Mouse (Mus musculus) hindbrain, postnatal 0 days (tissue): ENCODE measurements around the gene Usp18. TPM values are rescaled to one million over a fixed set of nuclear protein-coding genes. Genes with fewer than 3 reads are reported as not detected.

ENCODE experiments used
- ATAC-seq: fragments of 200-750 bp; cut with Nextera tagmentation; 2 replicates; pipeline ENCODE4 v1.8.0; 2017; ENCODE audit warnings: mild to moderate bottlenecking, moderate TSS enrichment, moderate library complexity
- DNase-seq: peaks from one replicate; pipeline ENCODE4 v3.0.0-alpha.2; 2015; ENCODE audit warnings: low spot score
- H3K27ac ChIP-seq: fragments of 300-500 bp; sonication (generic); 2 replicates; pipeline ENCODE4 v1.5.1; 2014; ENCODE audit warnings: mild to moderate bottlenecking
- H3K27me3 ChIP-seq: fragments of 300-500 bp; sonication (generic); 2 replicates; pipeline ENCODE4 v1.6.1; 2014; ENCODE audit warnings: low read length, mixed read lengths; ENCODE audit not compliant: insufficient read depth
- H3K36me3 ChIP-seq: fragments of 300-500 bp; sonication (generic); 2 replicates; pipeline ENCODE4 v1.6.1; 2014; ENCODE audit warnings: low read length, mixed read lengths; ENCODE audit not compliant: insufficient read depth
- H3K4me1 ChIP-seq: fragments of 300-500 bp; sonication (generic); 2 replicates; pipeline ENCODE4 v1.6.1; 2014; ENCODE audit warnings: antibody characterized with exemption, low read length, mixed read lengths; ENCODE audit not compliant: insufficient read depth
- H3K4me2 ChIP-seq: fragments of 300-500 bp; sonication (generic); 2 replicates; pipeline ENCODE4 v1.6.1; 2014; ENCODE audit warnings: low read depth, mild to moderate bottlenecking, low read length, moderate library complexity, mixed read lengths
- H3K4me3 ChIP-seq: fragments of 300-500 bp; sonication (generic); 2 replicates; pipeline ENCODE4 v1.5.1; 2014; ENCODE audit warnings: low read length
- H3K9ac ChIP-seq: fragments of 300-500 bp; sonication (generic); replicated peaks from 2 replicates; pipeline ENCODE4 v1.6.1; 2014; ENCODE audit warnings: mild to moderate bottlenecking, low read length, moderate library complexity, mixed read lengths
- H3K9me3 ChIP-seq: fragments of 300-500 bp; sonication (generic); 2 replicates; pipeline ENCODE4 v1.6.1; 2016; ENCODE audit warnings: low read length, mixed read lengths
- CTCF ChIP-seq: IDR thresholded peaks from 2 replicates; pipeline ENCODE4 v1.5.1; 2016; ENCODE audit warnings: antibody characterized with exemption, control low read depth, low read depth
- WGBS: fragments of 180-500 bp; shearing (Covaris S2); extraction: QIAGEN DNeasy Blood & Tissue Kit; methylation state at CpG from one replicate; pipeline ENCODE4 v1.1.7; 2014; 5-methylcytosine and 5-hydroxymethylcytosine counted together
- polyA plus RNA-seq: library from polyadenylated mRNA; unstranded; fragments of >200 nt; fragmentation: Nextera tagmentation; extraction: Ambion mirVana; gene quantifications from 2 replicates; pipeline ENCODE4 v1.2.1, GENCODE M21; 2015
- total RNA-seq: library from RNA; depleted of rRNA; stranded (reverse); fragments of >200 nt; gene quantifications from 2 replicates; pipeline ENCODE4 v1.2.3, GENCODE M21; 2014

Gene Usp18
- total and polyA plus RNA-seq, 2 experiments from 2014 or later = 2.7 to 3.2 TPM

DNA sequence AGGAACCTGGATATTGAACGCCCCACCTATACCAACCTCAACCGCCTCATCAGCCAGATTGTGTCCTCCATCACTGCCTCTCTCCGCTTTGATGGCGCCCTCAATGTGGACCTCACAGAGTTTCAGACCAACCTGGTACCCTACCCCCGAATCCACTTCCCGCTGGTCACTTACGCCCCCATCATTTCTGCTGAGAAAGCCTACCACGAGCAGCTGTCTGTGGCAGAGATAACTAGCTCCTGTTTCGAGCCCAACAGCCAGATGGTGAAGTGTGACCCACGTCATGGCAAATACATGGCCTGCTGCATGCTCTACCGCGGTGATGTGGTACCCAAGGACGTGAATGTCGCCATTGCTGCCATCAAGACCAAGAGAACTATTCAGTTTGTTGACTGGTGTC is 22.7 kb upstream of the Usp18 start:
- Histone ChIP-seq H3K4me2 (no peak overlapping the region), H3K27ac (no peak overlapping the region), H3K4me3 (no peak overlapping the region), H3K27me3 (no peaks in the 10 kb centered on the region), H3K36me3 (no peaks in the 10 kb centered on the region), H3K4me1 (no peaks in the 10 kb centered on the region), H3K9me3 (no peaks in the 10 kb centered on the region), H3K9ac (no peak overlapping the region)
- no peak for DNase-seq
- no peak for TF ChIP-seq CTCF
- ATAC-seq = no peak
- 96% methylated on average over 14 of the region's 14 CpGs for WGBS

DNA sequence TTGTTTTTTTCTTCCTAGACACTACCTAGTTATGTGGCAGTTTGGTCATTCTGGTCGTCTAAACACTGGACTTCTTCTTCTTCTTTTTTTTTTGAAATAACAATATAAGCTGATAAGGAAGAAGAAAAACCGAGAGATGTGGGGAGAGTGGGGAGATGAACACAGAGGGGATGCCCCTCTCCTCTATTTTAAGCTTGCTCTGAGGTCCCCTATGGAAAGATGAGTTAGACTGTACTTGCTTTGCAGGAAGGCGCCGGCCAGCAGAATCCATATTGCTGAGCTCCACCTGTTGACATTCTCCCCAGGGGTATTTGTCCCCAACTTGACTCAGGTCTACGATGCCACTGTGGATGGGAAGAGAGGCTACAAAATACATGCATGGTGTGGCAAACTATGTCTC is 21.6 kb upstream of the Usp18 start:
- no peak overlapping the region for H3K9ac ChIP-seq
- WGBS = 68% methylated on average over 5 of the region's 5 CpGs
- H3K9me3 ChIP-seq = no peaks in the 10 kb centered on the region
- no peak for TF ChIP-seq CTCF
- ATAC-seq (no peak), DNase-seq (no peak)
- no peaks in the 10 kb centered on the region for H3K4me1 ChIP-seq
- no peaks in the 10 kb centered on the region for H3K36me3 ChIP-seq
- no peak overlapping the region for H3K4me3 ChIP-seq
- no peaks in the 10 kb centered on the region for H3K27me3 ChIP-seq
- no peak overlapping the region for H3K27ac ChIP-seq
- H3K4me2 ChIP-seq = no peak overlapping the region

DNA sequence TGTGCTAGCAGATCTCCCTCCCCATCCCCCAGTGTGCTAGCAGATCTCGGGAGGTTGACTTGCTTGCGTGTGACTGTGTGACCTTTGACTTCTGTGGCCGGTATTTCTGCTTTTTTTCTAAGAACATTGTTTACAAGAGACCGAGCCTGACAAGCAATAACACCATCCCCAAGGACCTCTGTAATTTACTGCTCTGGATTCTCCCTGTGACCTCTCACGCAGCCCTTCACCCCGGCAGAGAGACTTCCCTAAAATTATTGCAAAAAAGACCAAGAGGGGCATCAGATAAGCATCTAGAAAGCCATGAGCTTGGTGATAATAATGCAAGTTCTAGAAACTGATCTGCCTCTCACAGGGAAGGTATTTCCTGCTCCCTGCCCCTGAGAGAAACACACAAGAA is 20.7 kb upstream of the Usp18 start:
- H3K4me1 ChIP-seq = no peaks in the 10 kb centered on the region
- no peaks in the 10 kb centered on the region for H3K36me3 ChIP-seq
- no peak for ATAC-seq
- no peaks in the 10 kb centered on the region for H3K27me3 ChIP-seq
- no peak overlapping the region for H3K4me2 ChIP-seq
- H3K9ac ChIP-seq = no peak overlapping the region
- no peak overlapping the region for H3K4me3 ChIP-seq
- no peak for DNase-seq
- TF ChIP-seq CTCF = no peak
- WGBS = 46% methylated on average over 6 of the region's 6 CpGs
- no peak overlapping the region for H3K27ac ChIP-seq
- H3K9me3 ChIP-seq = no peaks in the 10 kb centered on the region

DNA sequence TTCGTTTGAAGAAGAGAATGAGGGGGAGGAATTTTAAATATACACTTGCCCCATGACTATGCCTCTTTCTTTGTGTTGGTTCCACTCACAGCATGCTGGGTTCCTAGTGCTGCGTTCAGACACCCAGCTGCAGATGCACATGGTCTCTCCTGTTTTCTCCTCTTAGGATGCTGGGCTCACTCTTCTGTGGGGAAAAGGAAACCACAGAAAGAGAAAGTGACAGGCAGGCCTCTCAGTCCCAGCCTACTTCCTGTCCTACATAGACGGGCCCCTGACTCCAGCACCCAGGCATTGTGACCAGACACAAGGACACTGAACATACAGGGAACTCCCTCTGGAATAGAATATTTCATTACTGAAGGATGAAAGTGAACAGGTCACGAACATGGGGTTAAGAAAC is 19.7 kb upstream of the Usp18 start:
- Histone ChIP-seq H3K27ac (no peak overlapping the region), H3K4me2 (no peak overlapping the region), H3K4me1 (no peaks in the 10 kb centered on the region), H3K9ac (no peak overlapping the region), H3K27me3 (no peaks in the 10 kb centered on the region), H3K4me3 (no peak overlapping the region), H3K36me3 (no peaks in the 10 kb centered on the region), H3K9me3 (no peaks in the 10 kb centered on the region)
- ATAC-seq (no peak), DNase-seq (no peak)
- 66% methylated on average over 4 of the region's 4 CpGs for WGBS
- TF ChIP-seq CTCF = no peak

DNA sequence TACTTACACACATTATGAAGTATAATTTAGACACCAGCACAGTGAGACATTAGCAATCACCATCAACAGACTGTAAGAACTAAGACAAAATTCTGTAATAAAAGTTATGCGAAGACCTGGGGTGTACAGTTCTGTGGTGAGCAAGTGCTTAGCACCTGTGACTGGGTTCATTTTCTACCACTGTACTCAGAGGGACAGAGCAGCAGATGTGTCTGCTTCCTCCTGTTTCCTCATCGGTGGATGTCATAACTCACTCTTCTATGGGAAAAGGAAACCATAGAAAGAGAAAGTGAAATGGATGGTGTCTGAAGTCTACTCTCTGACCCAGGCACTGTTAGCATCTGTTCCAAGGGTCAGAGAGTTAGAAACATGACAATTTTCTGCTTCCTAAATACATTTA is 19.0 kb upstream of the Usp18 start:
- no peak for TF ChIP-seq CTCF
- Histone ChIP-seq H3K9me3 (no peaks in the 10 kb centered on the region), H3K4me1 (no peaks in the 10 kb centered on the region), H3K4me3 (no peak overlapping the region), H3K27ac (no peak overlapping the region), H3K27me3 (no peaks in the 10 kb centered on the region), H3K9ac (no peak overlapping the region), H3K36me3 (no peaks in the 10 kb centered on the region), H3K4me2 (no peak overlapping the region)
- WGBS = 100% methylated on average over 2 of the region's 2 CpGs
- DNase-seq (no peak), ATAC-seq (no peak)

DNA sequence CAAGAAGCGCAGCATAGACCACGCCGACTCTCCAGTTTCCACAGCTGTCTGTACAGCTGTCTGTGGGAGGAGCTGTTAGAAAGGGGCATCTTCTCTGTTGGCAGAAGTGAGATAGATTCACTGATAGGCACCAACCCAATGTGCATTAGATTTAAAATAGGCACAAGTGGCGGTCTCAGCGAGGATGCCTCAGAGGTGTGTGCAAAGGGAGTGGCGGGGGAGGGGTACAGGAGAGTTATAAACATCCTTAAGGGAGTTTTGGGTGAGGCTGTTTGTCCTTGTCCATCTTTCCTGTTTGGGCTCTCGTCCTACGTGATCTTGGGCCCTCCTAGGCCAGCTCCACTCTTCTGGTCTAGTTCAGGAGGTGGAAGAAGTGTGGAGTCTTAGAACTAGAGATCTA is 17.3 kb upstream of the Usp18 start:
- WGBS = 81% methylated on average over 8 of the region's 8 CpGs
- Histone ChIP-seq H3K4me2 (no peak overlapping the region), H3K4me1 (no peaks in the 10 kb centered on the region), H3K36me3 (no peaks in the 10 kb centered on the region), H3K27me3 (no peaks in the 10 kb centered on the region), H3K9ac (no peak overlapping the region), H3K4me3 (no peak overlapping the region), H3K27ac (no peak overlapping the region), H3K9me3 (no peaks in the 10 kb centered on the region)
- ATAC-seq = no peak
- DNase-seq = no peak
- TF ChIP-seq CTCF = no peak

DNA sequence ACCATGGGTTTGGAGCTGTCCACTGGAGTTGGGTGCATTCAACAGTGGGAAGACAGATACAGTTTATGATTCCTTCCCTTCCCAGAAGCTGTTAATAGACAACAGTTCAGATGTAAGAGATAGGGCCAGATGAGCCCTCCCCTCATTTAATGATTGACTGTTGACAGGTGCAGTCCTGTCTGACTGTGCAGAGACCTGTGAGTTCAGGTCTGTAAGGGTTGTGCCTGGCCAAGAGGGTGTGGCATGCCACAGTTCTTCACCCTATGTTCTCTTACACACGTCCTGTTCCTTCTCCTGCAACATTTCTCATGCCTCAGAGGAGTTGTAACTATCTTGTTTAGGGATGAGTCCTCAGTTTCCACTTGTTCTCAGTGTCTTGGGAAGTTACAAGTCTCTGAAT is 13.1 kb upstream of the Usp18 start:
- no peaks in the 10 kb centered on the region for H3K27me3 ChIP-seq
- no peak overlapping the region for H3K9ac ChIP-seq
- WGBS = 69% methylated on average over 1 of the region's 1 CpGs
- no peaks in the 10 kb centered on the region for H3K9me3 ChIP-seq
- DNase-seq (no peak), ATAC-seq (no peak)
- no peak overlapping the region for H3K27ac ChIP-seq
- no peak overlapping the region for H3K4me3 ChIP-seq
- TF ChIP-seq CTCF = no peak
- no peaks in the 10 kb centered on the region for H3K4me1 ChIP-seq
- no peak overlapping the region for H3K4me2 ChIP-seq
- H3K36me3 ChIP-seq = no peaks in the 10 kb centered on the region
